12 mouse cellular contexts compared by ENCODE assay signal in the genomic region with DNA sequence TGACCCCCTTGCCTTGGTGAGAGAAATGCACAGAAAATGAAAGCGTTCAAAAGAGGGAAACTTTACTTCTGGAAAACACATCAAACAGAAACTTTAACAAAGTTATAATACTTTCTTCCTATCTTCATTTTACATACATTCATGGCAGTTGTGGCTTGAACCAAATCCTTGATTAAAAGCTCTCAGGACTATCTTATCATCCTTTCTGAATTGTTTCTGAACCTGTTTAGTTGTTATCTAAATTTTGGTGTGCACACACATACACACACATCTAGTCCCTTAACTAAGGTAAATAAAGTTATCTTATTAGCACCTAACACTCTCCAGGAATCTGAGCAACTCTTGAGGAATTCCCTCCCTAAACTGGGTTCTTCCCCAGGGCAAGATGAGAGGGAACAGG. TPM values are rescaled to one million over a fixed set of nuclear protein-coding genes. Genes with fewer than 3 reads are reported as not detected.
A peak's percentile ranks its signal among the peaks of the same experiment; 100 is the strongest.
DNase-seq lines count a peak whose midpoint lies in the region; ATAC-seq lines count a peak whose summit lies in the region.
"Had no signal": no experiment of that assay in that cellular context is flagged by ENCODE, and none has a peak within 500 bp of the region (broad histone marks: within the 10 kb centered on the region; RNA-seq: fewer than 3 reads in every experiment).

No protein-coding gene starts in this region.

- no peak for DNase-seq in heart, postnatal 36 days
- DNase-seq in testis, postnatal 10 days (ENCODE audit: low spot score), result no peak
- DNase-seq in gastrocnemius, postnatal 10 days, result no peak
- DNase-seq: adrenal gland, postnatal 25 days; cerebellum, postnatal 14 days; thymus, adult 18-20 months had no signal

- no peak overlapping the region for H3K27ac ChIP-seq in heart, embryonic 12.5 days (ENCODE audit: poor library complexity, severe bottlenecking)
- no peak overlapping the region for H3K27ac ChIP-seq in intestine, embryonic 16.5 days (ENCODE audit: low read length)
- no peak overlapping the region for H3K27ac ChIP-seq in stomach, embryonic 16.5 days (ENCODE audit: low read length)
- H3K27ac ChIP-seq: macrophage had no signal

- peak overlapping the region; percentile 17; the same call in 1 of the 2 replicates for H3K4me3 ChIP-seq in heart, embryonic 12.5 days
- peak overlapping the region; percentile 81 for H3K4me3 ChIP-seq in megakaryocyte, embryonic 14.5 days (replicated peaks)
- H3K4me3 ChIP-seq in intestine, embryonic 16.5 days (ENCODE audit: low read length), result peak overlapping the region; percentile 96
- no peak overlapping the region for H3K4me3 ChIP-seq in stomach, embryonic 16.5 days (replicated peaks; ENCODE audit: low read length)

- ATAC-seq in heart, embryonic 12.5 days (ENCODE audit: insufficient number of reproducible peaks, low FRiP score), result no peak
- no peak for ATAC-seq in megakaryocyte, adult 5-6 weeks (ENCODE audit: poor library complexity, severe bottlenecking)
- ATAC-seq in intestine, embryonic 16.5 days, result no peak
- ATAC-seq in stomach, embryonic 16.5 days (ENCODE audit: insufficient read depth, low FRiP score), result no peak

- 35% methylated on average over 1 of the region's 1 CpGs for WGBS in heart, embryonic 12.5 days
- 52% methylated on average over 1 of the region's 1 CpGs for WGBS in intestine, embryonic 16.5 days
- 51% methylated on average over 1 of the region's 1 CpGs for WGBS in stomach, embryonic 16.5 days

- H3K9me3 ChIP-seq in heart, embryonic 12.5 days (replicated peaks), result no peaks in the 10 kb centered on the region
- no peaks in the 10 kb centered on the region for H3K9me3 ChIP-seq in megakaryocyte, embryonic 14.5 days
- no peaks in the 10 kb centered on the region for H3K9me3 ChIP-seq in intestine, embryonic 16.5 days (ENCODE audit: control insufficient read depth, low read length)
- H3K9me3 ChIP-seq in stomach, embryonic 16.5 days (replicated peaks; ENCODE audit: control insufficient read depth, low read length), result no peaks in the 10 kb centered on the region

- H3K9ac ChIP-seq in heart, embryonic 12.5 days, result no peak overlapping the region
- H3K9ac ChIP-seq in intestine, embryonic 16.5 days (ENCODE audit: low read depth, low read length), result no peak overlapping the region
- no peak overlapping the region for H3K9ac ChIP-seq in stomach, embryonic 16.5 days (ENCODE audit: low read length)

- intact Hi-C loops in heart, postnatal 36 days (cut with DNase I), result loop anchor here (5.0 to 10.0 kb wide), 3 partner anchors 63 to 756 kb away; partner anchors contain the start of gene Nabp1

- peaks cover 7% of the 10 kb centered on the region for H3K4me1 ChIP-seq in heart, embryonic 12.5 days (replicated peaks)
- peaks cover 56% of the 10 kb centered on the region for H3K4me1 ChIP-seq in megakaryocyte, embryonic 14.5 days
- H3K4me1 ChIP-seq in intestine, embryonic 16.5 days (ENCODE audit: control insufficient read depth, insufficient read depth, low read length), result peaks cover 11% of the 10 kb centered on the region
- H3K4me1 ChIP-seq in stomach, embryonic 16.5 days (ENCODE audit: control insufficient read depth, insufficient read depth, low read length), result peaks cover 15% of the 10 kb centered on the region

- no peaks in the 10 kb centered on the region for H3K36me3 ChIP-seq in heart, embryonic 12.5 days
- H3K36me3 ChIP-seq in megakaryocyte, embryonic 14.5 days (replicated peaks; ENCODE audit: low read length), result no peaks in the 10 kb centered on the region
- H3K36me3 ChIP-seq in intestine, embryonic 16.5 days (ENCODE audit: control insufficient read depth, insufficient read depth, low read length), result no peaks in the 10 kb centered on the region
- no peaks in the 10 kb centered on the region for H3K36me3 ChIP-seq in stomach, embryonic 16.5 days (ENCODE audit: control insufficient read depth, insufficient read depth, low read length)

- no peaks in the 10 kb centered on the region for H3K27me3 ChIP-seq in heart, embryonic 12.5 days (replicated peaks)
- no peaks in the 10 kb centered on the region for H3K27me3 ChIP-seq in megakaryocyte, embryonic 14.5 days (replicated peaks)
- H3K27me3 ChIP-seq in intestine, embryonic 16.5 days (replicated peaks; ENCODE audit: control insufficient read depth, insufficient read depth, low read length), result no peaks in the 10 kb centered on the region
- no peaks in the 10 kb centered on the region for H3K27me3 ChIP-seq in stomach, embryonic 16.5 days (ENCODE audit: control insufficient read depth, insufficient read depth, low read length)

- peak overlapping the region; percentile 43 for H3K4me2 ChIP-seq in heart, embryonic 12.5 days
- peak overlapping the region; percentile 57 for H3K4me2 ChIP-seq in intestine, embryonic 16.5 days (ENCODE audit: low read depth, low read length)
- peak overlapping the region; percentile 72; the same call in 1 of the 2 replicates for H3K4me2 ChIP-seq in stomach, embryonic 16.5 days (ENCODE audit: low read depth, low read length)

RNA-seq across cellular contexts. Expression of gene Gls, which starts 2.6 kb away (rescaled TPM):
- polyA plus RNA-seq in heart, embryonic 12.5 days (2016; fragmentation: Nextera tagmentation; extraction: Ambion mirVana), result 40.8 and 44.5 TPM in 2 replicates
- total RNA-seq in heart, postnatal 36 days (2021), result 100 to 1,000 TPM in 1 of 2 experiments, 10 to 100 TPM in 1; 78.2 to 109 TPM
- polyA plus RNA-seq in megakaryocyte, embryonic 14.5 days (2012; ENCODE audit: insufficient read depth, low replicate concordance), result 10.6 and 17.9 TPM in 2 replicates
- total RNA-seq in megakaryocyte, adult 5-6 weeks (2015), result 136 and 170 TPM in 2 replicates
- 118 and 133 TPM in 2 replicates for total RNA-seq in megakaryocyte, adult 5-6 weeks (2017)
- 21.0 and 22.9 TPM in 2 replicates for polyA plus RNA-seq in intestine, embryonic 16.5 days (2015; fragmentation: Nextera tagmentation; extraction: Ambion mirVana)
- polyA plus RNA-seq in stomach, embryonic 16.5 days (2015; fragmentation: Nextera tagmentation; extraction: Ambion mirVana), result 14.2 and 19.0 TPM in 2 replicates
- 10 to 100 TPM; 54.6 to 59.3 TPM for total RNA-seq in gastrocnemius, postnatal 10 days (2021)
